Mouse (Mus musculus): ENCODE data around the gene Dalrd3. TPM values are rescaled to one million over a fixed set of nuclear protein-coding genes. Genes with fewer than 3 reads are reported as not detected.
A peak's percentile ranks its signal among the peaks of the same experiment; 100 is the strongest.

The Dalrd3 gene
- polyA plus RNA-seq, 1 experiment from 2014 or later, result 58.9 TPM

- Histone ChIP-seq H3K27me3 (replicated peaks) (no peaks in the 10 kb centered on the region), H3K4me2 (no peak overlapping the region), H3K9ac (no peak overlapping the region), H3K9me3 (replicated peaks) (no peaks in the 10 kb centered on the region), H3K27ac (no peak overlapping the region), H3K4me3 (no peak overlapping the region), H3K4me1 (peaks cover 46% of the 10 kb centered on the region), H3K36me3 (peaks cover 56% of the 10 kb centered on the region)
- no peak for ATAC-seq
- 79% methylated on average over 37 of the region's 37 CpGs for WGBS (ENCODE audit: insufficient replicate concordance)
Observed at GRCm38 (mm10) chr9:108575321-108576297, 5.9 kb downstream of the Dalrd3 start.

GRCm38 (mm10) chr9:108577025-108577424 lies 7.3 kb downstream of the Dalrd3 start:
- peaks cover 40% of the 10 kb centered on the region for H3K4me1 ChIP-seq
- H3K9me3 ChIP-seq (replicated peaks), result no peaks in the 10 kb centered on the region
- WGBS (ENCODE audit: insufficient replicate concordance), result 62% methylated on average over 6 of the region's 6 CpGs
- no peak overlapping the region for H3K4me3 ChIP-seq
- no peak overlapping the region for H3K27ac ChIP-seq
- peaks cover 43% of the 10 kb centered on the region for H3K36me3 ChIP-seq
- ATAC-seq, result no peak
- H3K4me2 ChIP-seq, result peak overlapping the region; percentile 93
- H3K27me3 ChIP-seq (replicated peaks), result no peaks in the 10 kb centered on the region
- H3K9ac ChIP-seq, result no peak overlapping the region

- no peaks in the 10 kb centered on the region for H3K27me3 ChIP-seq (replicated peaks)
- peak overlapping the region; percentile 75 for H3K4me3 ChIP-seq
- H3K36me3 ChIP-seq, result peaks cover 33% of the 10 kb centered on the region
- WGBS (ENCODE audit: insufficient replicate concordance), result under 1% methylated on average over 24 of the region's 24 CpGs
- H3K27ac ChIP-seq, result peak overlapping the region; percentile 85
- ATAC-seq, result 0 out of 2 replicates have a peak, but pooled peaks have one; percentile 0
- H3K4me2 ChIP-seq, result peak overlapping the region; percentile 93
- H3K4me1 ChIP-seq, result peaks cover 38% of the 10 kb centered on the region
- no peaks in the 10 kb centered on the region for H3K9me3 ChIP-seq (replicated peaks)
- H3K9ac ChIP-seq, result peak overlapping the region; percentile 82
Observed at GRCm38 (mm10) chr9:108577934-108578544, 8.4 kb downstream of the Dalrd3 start.

GRCm38 (mm10) chr9:108578545-108579343 lies 9.1 kb downstream of the Dalrd3 start, which contains the start of gene Wdr6:
Gene Wdr6, minus strand, starts transcription at chr9:108578739.
- WGBS (ENCODE audit: insufficient replicate concordance), result 5% methylated on average over 51 of the region's 51 CpGs
- peak within 1 kb of the TSS; percentile 93 for H3K4me2 ChIP-seq
- H3K27me3 ChIP-seq (replicated peaks), result no peaks in the 10 kb centered on the region
- no peaks in the 10 kb centered on the region for H3K9me3 ChIP-seq (replicated peaks)
- H3K27ac ChIP-seq, result peak within 1 kb of the TSS; percentile 85
- H3K9ac ChIP-seq, result peak within 1 kb of the TSS; percentile 82
- peaks cover 31% of the 10 kb centered on the region for H3K4me1 ChIP-seq
- H3K36me3 ChIP-seq, result peaks cover 26% of the 10 kb centered on the region
- peak within 1 kb of the TSS; percentile 75 for H3K4me3 ChIP-seq
- peak; percentile 92 for ATAC-seq

- WGBS (ENCODE audit: insufficient replicate concordance), result 70% methylated on average over 5 of the region's 5 CpGs
- Histone ChIP-seq H3K4me3 (peak overlapping the region; percentile 75), H3K27ac (peak overlapping the region; percentile 85), H3K36me3 (peaks cover 20% of the 10 kb centered on the region), H3K9me3 (replicated peaks) (no peaks in the 10 kb centered on the region), H3K4me1 (peaks cover 27% of the 10 kb centered on the region), H3K9ac (peak overlapping the region; percentile 82), H3K4me2 (peak overlapping the region; percentile 93), H3K27me3 (replicated peaks) (no peaks in the 10 kb centered on the region)
- no peak for ATAC-seq
Observed at GRCm38 (mm10) chr9:108579344-108579690, 9.6 kb downstream of the Dalrd3 start.

GRCm38 (mm10) chr9:108587571-108588180 lies 18.0 kb downstream of the Dalrd3 start:
- peak; percentile 48 for ATAC-seq
- 19% methylated on average over 14 of the region's 14 CpGs for WGBS (ENCODE audit: insufficient replicate concordance)
- Histone ChIP-seq H3K9me3 (replicated peaks) (no peaks in the 10 kb centered on the region), H3K4me2 (peak overlapping the region; percentile 13; the same call in 1 of the 2 replicates), H3K36me3 (no peaks in the 10 kb centered on the region), H3K4me3 (no peak overlapping the region), H3K9ac (0 out of 2 replicates have a peak overlapping the region, but pooled peaks have one; percentile 15), H3K4me1 (peaks cover 21% of the 10 kb centered on the region), H3K27ac (no peak overlapping the region), H3K27me3 (replicated peaks) (no peaks in the 10 kb centered on the region)

- no peak overlapping the region for H3K4me3 ChIP-seq
- no peaks in the 10 kb centered on the region for H3K9me3 ChIP-seq (replicated peaks)
- H3K4me1 ChIP-seq, result peaks cover 21% of the 10 kb centered on the region
- no peaks in the 10 kb centered on the region for H3K27me3 ChIP-seq (replicated peaks)
- no peak overlapping the region for H3K9ac ChIP-seq
- WGBS (ENCODE audit: insufficient replicate concordance), result 65% methylated on average over 5 of the region's 5 CpGs
- H3K27ac ChIP-seq, result no peak overlapping the region
- H3K36me3 ChIP-seq, result no peaks in the 10 kb centered on the region
- no peak for ATAC-seq
- no peak overlapping the region for H3K4me2 ChIP-seq
Observed at GRCm38 (mm10) chr9:108589229-108589628, 19.5 kb downstream of the Dalrd3 start.

GRCm38 (mm10) chr9:108591462-108591861 lies 21.8 kb downstream of the Dalrd3 start:
- no peaks in the 10 kb centered on the region for H3K9me3 ChIP-seq (replicated peaks)
- H3K27me3 ChIP-seq (replicated peaks), result peaks cover 1% of the 10 kb centered on the region; the same call in 1 of the 2 replicates
- 87% methylated on average over 4 of the region's 4 CpGs for WGBS (ENCODE audit: insufficient replicate concordance)
- H3K4me1 ChIP-seq, result peaks cover 34% of the 10 kb centered on the region
- H3K4me2 ChIP-seq, result no peak overlapping the region
- H3K4me3 ChIP-seq, result no peak overlapping the region
- H3K36me3 ChIP-seq, result no peaks in the 10 kb centered on the region
- H3K9ac ChIP-seq, result no peak overlapping the region
- H3K27ac ChIP-seq, result no peak overlapping the region
- no peak for ATAC-seq

- H3K27ac ChIP-seq, result no peak overlapping the region
- H3K4me1 ChIP-seq, result peaks cover 30% of the 10 kb centered on the region
- H3K9me3 ChIP-seq (replicated peaks), result no peaks in the 10 kb centered on the region
- peaks cover 16% of the 10 kb centered on the region for H3K27me3 ChIP-seq (replicated peaks)
- no peaks in the 10 kb centered on the region for H3K36me3 ChIP-seq
- no peak overlapping the region for H3K9ac ChIP-seq
- no peak overlapping the region for H3K4me2 ChIP-seq
- no peak overlapping the region for H3K4me3 ChIP-seq
- ATAC-seq, result no peak
- 28% methylated on average over 3 of the region's 3 CpGs for WGBS (ENCODE audit: insufficient replicate concordance)
Observed at GRCm38 (mm10) chr9:108594354-108594753, 24.7 kb downstream of the Dalrd3 start.

GRCm38 (mm10) chr9:108596998-108597764 lies 27.5 kb downstream of the Dalrd3 start, which contains the start of gene P4htm:
Gene P4htm, minus strand, starts transcription at chr9:108597667.
- Histone ChIP-seq H3K9ac (peak within 1 kb of the TSS; percentile 58), H3K4me3 (peak within 1 kb of the TSS; percentile 62), H3K36me3 (peaks cover 5% of the 10 kb centered on the region; the same call in 1 of the 2 replicates), H3K27ac (no peak within 1 kb of the TSS), H3K27me3 (replicated peaks) (peaks cover 16% of the 10 kb centered on the region), H3K4me1 (peaks cover 29% of the 10 kb centered on the region), H3K9me3 (replicated peaks) (no peaks in the 10 kb centered on the region), H3K4me2 (peak within 1 kb of the TSS; percentile 88)
- WGBS (ENCODE audit: insufficient replicate concordance), result 7% methylated on average over 69 of the region's 69 CpGs
- ATAC-seq, result peak; percentile 66

Data from liver, embryonic 12.5 days (tissue).